Mouse (Mus musculus): Measurements from ENCODE around the gene Camta1. TPM values are rescaled to one million over a fixed set of nuclear protein-coding genes. Genes with fewer than 3 reads are reported as not detected.

The Camta1 gene
- polyA plus RNA-seq, 1 experiment from 2014 or later, result 86.8 TPM

DNA sequence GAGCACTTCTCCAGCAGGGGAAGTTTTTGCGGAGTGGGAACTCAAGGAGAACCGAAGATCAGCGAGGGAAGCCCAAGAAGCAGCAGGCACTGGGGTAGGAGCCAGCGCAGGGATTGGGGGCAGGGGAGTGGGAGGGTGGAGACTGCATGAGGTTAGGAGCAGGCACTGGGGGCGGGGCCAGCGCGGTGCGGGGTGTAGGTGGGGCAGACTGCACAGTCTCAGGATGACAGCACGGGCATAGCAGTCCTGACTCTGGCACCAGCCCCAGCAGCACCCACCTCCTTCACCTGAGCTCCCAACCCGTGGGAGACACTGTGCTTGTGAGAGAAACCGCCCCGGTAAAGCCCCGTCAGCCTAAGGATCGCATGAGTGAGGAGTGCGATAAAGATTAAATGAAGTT is 561.0 kb downstream of the Camta1 start:
- Histone ChIP-seq H3K36me3 (ENCODE audit: control insufficient read depth, insufficient read depth, low read length) (no peaks in the 10 kb centered on the region), H3K4me1 (ENCODE audit: control insufficient read depth, insufficient read depth, low read length) (peaks cover 22% of the 10 kb centered on the region), H3K4me3 (ENCODE audit: low read depth, low read length) (no peak overlapping the region), H3K9me3 (ENCODE audit: control insufficient read depth, low read depth, low read length) (no peaks in the 10 kb centered on the region), H3K9ac (replicated peaks; ENCODE audit: low read depth, low read length) (no peak overlapping the region), H3K27me3 (ENCODE audit: control insufficient read depth, insufficient read depth, low read length) (no peaks in the 10 kb centered on the region), H3K27ac (ENCODE audit: low read length) (no peak overlapping the region), H3K4me2 (replicated peaks; ENCODE audit: low read depth, low read length) (no peak overlapping the region)
- ATAC-seq (ENCODE audit: insufficient number of reproducible peaks, insufficient read depth, low FRiP score, low read depth), result peak; percentile 75; the same call in 1 of the 2 replicates
- 11% methylated on average over 15 of the region's 15 CpGs for WGBS

DNA sequence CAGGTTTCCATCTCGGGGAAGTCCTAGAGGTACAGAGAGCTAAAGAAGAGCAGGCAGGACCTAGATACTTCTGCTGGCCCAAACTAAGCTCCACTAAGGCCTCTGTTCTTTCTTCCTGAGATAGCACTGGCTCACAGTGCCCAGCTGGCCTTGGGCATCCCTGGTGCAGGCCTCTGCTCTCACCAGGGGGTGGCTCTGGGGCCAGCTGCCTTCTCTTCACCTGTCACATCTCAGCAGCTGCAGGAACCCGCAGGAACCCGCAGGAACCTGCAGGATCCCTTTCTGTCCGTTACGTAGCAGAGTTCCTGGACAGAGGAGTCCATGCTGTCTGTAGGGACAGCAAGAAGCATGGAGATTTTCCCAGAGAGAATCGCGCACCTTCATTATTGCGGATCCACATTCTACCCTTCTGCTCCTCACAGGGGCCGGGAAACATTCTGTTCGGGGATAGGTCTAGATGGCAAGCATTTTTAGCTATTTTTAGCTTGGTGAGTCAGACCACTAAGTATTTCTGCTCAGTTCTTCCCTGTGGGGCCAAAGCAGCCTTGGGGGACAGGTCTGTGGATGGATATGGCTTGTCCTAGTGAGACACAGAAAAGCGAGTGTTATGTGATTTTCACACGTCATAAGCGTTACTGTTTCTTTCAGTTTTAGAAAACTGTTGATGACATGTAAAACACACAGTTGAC is 566.0 kb downstream of the Camta1 start:
- no peak overlapping the region for H3K4me2 ChIP-seq (replicated peaks; ENCODE audit: low read depth, low read length)
- H3K9ac ChIP-seq (replicated peaks; ENCODE audit: low read depth, low read length), result no peak overlapping the region
- ATAC-seq (ENCODE audit: insufficient number of reproducible peaks, insufficient read depth, low FRiP score, low read depth), result no peak
- no peak overlapping the region for H3K27ac ChIP-seq (ENCODE audit: low read length)
- no peaks in the 10 kb centered on the region for H3K27me3 ChIP-seq (ENCODE audit: control insufficient read depth, insufficient read depth, low read length)
- WGBS, result 76% methylated on average over 13 of the region's 13 CpGs
- no peak overlapping the region for H3K4me3 ChIP-seq (ENCODE audit: low read depth, low read length)
- H3K36me3 ChIP-seq (ENCODE audit: control insufficient read depth, insufficient read depth, low read length), result no peaks in the 10 kb centered on the region
- peaks cover 7% of the 10 kb centered on the region; the same call in 1 of the 2 replicates for H3K4me1 ChIP-seq (ENCODE audit: control insufficient read depth, insufficient read depth, low read length)
- no peaks in the 10 kb centered on the region for H3K9me3 ChIP-seq (ENCODE audit: control insufficient read depth, low read depth, low read length)

DNA sequence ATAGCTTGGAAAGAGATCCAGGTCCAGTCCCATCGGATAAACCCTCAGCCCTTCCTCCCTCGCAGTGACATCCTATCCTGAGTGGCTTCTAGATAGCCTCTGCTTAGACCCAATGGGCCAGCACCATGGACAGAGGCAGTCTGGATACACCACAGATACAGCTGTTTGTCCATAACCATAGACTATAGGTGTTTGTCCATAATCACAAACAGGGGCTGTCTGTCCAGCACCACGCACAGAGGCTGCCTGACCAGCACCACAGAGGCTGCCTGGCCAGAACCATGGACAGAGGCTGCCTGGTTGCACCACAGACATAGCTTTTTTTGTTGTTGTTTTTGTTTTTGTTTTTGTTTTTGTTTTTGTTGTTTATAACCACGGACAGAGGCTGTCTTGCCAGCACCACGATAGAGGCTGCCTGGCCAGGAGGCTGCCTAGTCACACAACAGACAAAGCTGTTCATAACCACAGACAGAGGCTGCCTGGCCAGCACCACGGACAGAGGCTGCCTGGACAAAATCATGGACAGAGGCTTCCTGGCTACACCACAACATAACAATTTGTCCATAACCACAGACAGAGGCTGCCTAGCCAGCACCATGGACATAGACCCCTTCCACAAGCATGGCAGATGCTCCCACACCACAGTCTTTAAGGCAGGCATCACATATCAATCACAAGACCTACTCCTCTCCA is 572.6 kb downstream of the Camta1 start:
- H3K4me2 ChIP-seq (replicated peaks; ENCODE audit: low read depth, low read length), result no peak overlapping the region
- 52% methylated on average over 6 of the region's 6 CpGs for WGBS
- no peak for ATAC-seq (ENCODE audit: insufficient number of reproducible peaks, insufficient read depth, low FRiP score, low read depth)

DNA sequence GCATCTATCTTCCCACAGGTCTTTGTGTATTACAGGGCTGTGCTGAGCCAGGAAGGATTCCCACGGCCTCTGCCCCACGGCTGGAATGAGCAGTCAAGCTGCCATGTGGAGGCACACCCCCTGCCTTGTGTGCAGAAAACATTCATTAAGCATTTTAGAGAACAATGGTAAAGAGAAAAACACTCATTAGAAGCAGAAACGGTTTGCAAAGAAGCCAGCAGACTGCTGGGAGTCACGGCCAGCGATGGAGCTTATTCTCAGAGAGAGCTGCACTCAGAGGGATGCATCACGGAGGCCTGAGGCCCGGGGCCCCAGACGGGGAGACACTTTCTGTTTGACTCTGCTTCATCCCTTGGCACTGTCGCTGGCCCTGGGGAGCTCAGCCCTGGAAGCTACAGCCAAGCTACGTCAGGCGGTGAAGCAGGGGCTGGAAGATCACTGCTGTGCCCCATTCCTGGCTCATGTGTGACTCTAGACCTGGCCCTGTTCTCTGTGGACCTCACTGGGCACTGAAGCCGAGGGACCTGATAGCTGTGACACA is 575.7 kb downstream of the Camta1 start:
- H3K4me1 ChIP-seq (ENCODE audit: control insufficient read depth, insufficient read depth, low read length), result no peaks in the 10 kb centered on the region
- H3K27ac ChIP-seq (ENCODE audit: low read length), result no peak overlapping the region
- H3K27me3 ChIP-seq (ENCODE audit: control insufficient read depth, insufficient read depth, low read length), result no peaks in the 10 kb centered on the region
- no peaks in the 10 kb centered on the region for H3K36me3 ChIP-seq (ENCODE audit: control insufficient read depth, insufficient read depth, low read length)
- no peaks in the 10 kb centered on the region for H3K9me3 ChIP-seq (ENCODE audit: control insufficient read depth, low read depth, low read length)
- no peak overlapping the region for H3K9ac ChIP-seq (replicated peaks; ENCODE audit: low read depth, low read length)
- no peak for ATAC-seq (ENCODE audit: insufficient number of reproducible peaks, insufficient read depth, low FRiP score, low read depth)
- no peak overlapping the region for H3K4me2 ChIP-seq (replicated peaks; ENCODE audit: low read depth, low read length)
- no peak overlapping the region for H3K4me3 ChIP-seq (ENCODE audit: low read depth, low read length)
- 69% methylated on average over 12 of the region's 12 CpGs for WGBS

More for the DNA sequence above, 572.6 kb downstream of the Camta1 start:
- no peaks in the 10 kb centered on the region for H3K4me1 ChIP-seq (ENCODE audit: control insufficient read depth, insufficient read depth, low read length)
- H3K9ac ChIP-seq (replicated peaks; ENCODE audit: low read depth, low read length), result no peak overlapping the region
- no peak overlapping the region for H3K4me3 ChIP-seq (ENCODE audit: low read depth, low read length)
- no peak overlapping the region for H3K27ac ChIP-seq (ENCODE audit: low read length)
- H3K36me3 ChIP-seq (ENCODE audit: control insufficient read depth, insufficient read depth, low read length), result no peaks in the 10 kb centered on the region
- no peaks in the 10 kb centered on the region for H3K9me3 ChIP-seq (ENCODE audit: control insufficient read depth, low read depth, low read length)
- H3K27me3 ChIP-seq (ENCODE audit: control insufficient read depth, insufficient read depth, low read length), result no peaks in the 10 kb centered on the region

GRCm38 (mm10) chr4:151285432-151285831 is 576.2 kb downstream of the Camta1 start:
- WGBS, result 68% methylated on average over 3 of the region's 3 CpGs
- H3K36me3 ChIP-seq (ENCODE audit: control insufficient read depth, insufficient read depth, low read length), result no peaks in the 10 kb centered on the region
- no peak overlapping the region for H3K4me2 ChIP-seq (replicated peaks; ENCODE audit: low read depth, low read length)
- ATAC-seq (ENCODE audit: insufficient number of reproducible peaks, insufficient read depth, low FRiP score, low read depth), result no peak
- H3K4me3 ChIP-seq (ENCODE audit: low read depth, low read length), result no peak overlapping the region
- no peak overlapping the region for H3K9ac ChIP-seq (replicated peaks; ENCODE audit: low read depth, low read length)
- no peaks in the 10 kb centered on the region for H3K9me3 ChIP-seq (ENCODE audit: control insufficient read depth, low read depth, low read length)
- H3K27me3 ChIP-seq (ENCODE audit: control insufficient read depth, insufficient read depth, low read length), result no peaks in the 10 kb centered on the region
- H3K4me1 ChIP-seq (ENCODE audit: control insufficient read depth, insufficient read depth, low read length), result no peaks in the 10 kb centered on the region
- H3K27ac ChIP-seq (ENCODE audit: low read length), result no peak overlapping the region

DNA sequence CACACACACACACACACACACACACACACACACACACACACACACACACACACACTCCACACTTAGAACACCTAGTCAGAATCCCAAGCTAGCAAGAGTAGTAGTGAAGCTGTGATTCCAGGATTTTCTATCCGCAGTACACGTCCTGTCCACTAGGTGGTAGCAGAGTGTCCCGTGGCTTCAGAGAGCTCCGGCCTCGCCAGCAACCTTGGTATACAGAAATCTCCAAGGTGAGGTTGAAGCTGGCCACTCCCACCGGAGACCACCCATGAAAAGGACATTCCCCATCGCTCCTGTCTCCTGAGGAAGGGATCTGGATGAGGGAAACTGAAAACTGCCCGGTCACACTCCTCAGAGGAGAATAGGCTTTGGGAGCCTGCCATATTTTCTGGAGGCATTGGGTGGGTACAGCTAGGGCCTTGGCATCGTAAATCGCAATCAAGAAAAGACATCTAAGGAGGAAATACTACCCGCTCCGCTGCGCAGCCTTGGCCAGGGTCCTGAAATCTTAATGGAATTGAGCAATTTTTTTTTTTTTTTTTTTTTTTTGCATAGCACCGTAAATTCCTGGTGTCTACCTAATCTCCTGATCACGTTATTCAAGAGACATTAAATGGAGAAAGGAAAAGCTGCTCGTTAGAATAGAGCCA is 578.5 kb downstream of the Camta1 start:
- H3K27ac ChIP-seq (ENCODE audit: low read length), result no peak overlapping the region
- no peaks in the 10 kb centered on the region for H3K4me1 ChIP-seq (ENCODE audit: control insufficient read depth, insufficient read depth, low read length)
- H3K9me3 ChIP-seq (ENCODE audit: control insufficient read depth, low read depth, low read length), result no peaks in the 10 kb centered on the region
- no peak overlapping the region for H3K4me3 ChIP-seq (ENCODE audit: low read depth, low read length)
- no peaks in the 10 kb centered on the region for H3K27me3 ChIP-seq (ENCODE audit: control insufficient read depth, insufficient read depth, low read length)
- H3K4me2 ChIP-seq (replicated peaks; ENCODE audit: low read depth, low read length), result no peak overlapping the region
- H3K36me3 ChIP-seq (ENCODE audit: control insufficient read depth, insufficient read depth, low read length), result no peaks in the 10 kb centered on the region
- no peak overlapping the region for H3K9ac ChIP-seq (replicated peaks; ENCODE audit: low read depth, low read length)
- WGBS, result 26% methylated on average over 16 of the region's 16 CpGs
- no peak for ATAC-seq (ENCODE audit: insufficient number of reproducible peaks, insufficient read depth, low FRiP score, low read depth)

- WGBS, result 70% methylated on average over 14 of the region's 14 CpGs
- Histone ChIP-seq H3K4me3 (ENCODE audit: low read depth, low read length) (no peak overlapping the region), H3K9me3 (ENCODE audit: control insufficient read depth, low read depth, low read length) (no peaks in the 10 kb centered on the region), H3K36me3 (ENCODE audit: control insufficient read depth, insufficient read depth, low read length) (no peaks in the 10 kb centered on the region), H3K4me1 (ENCODE audit: control insufficient read depth, insufficient read depth, low read length) (no peaks in the 10 kb centered on the region), H3K9ac (replicated peaks; ENCODE audit: low read depth, low read length) (no peak overlapping the region), H3K4me2 (replicated peaks; ENCODE audit: low read depth, low read length) (no peak overlapping the region), H3K27me3 (ENCODE audit: control insufficient read depth, insufficient read depth, low read length) (no peaks in the 10 kb centered on the region), H3K27ac (ENCODE audit: low read length) (no peak overlapping the region)
- no peak for ATAC-seq (ENCODE audit: insufficient number of reproducible peaks, insufficient read depth, low FRiP score, low read depth)
Measured at GRCm38 (mm10) chr4:151282103-151282502, 579.6 kb downstream of the Camta1 start.

DNA sequence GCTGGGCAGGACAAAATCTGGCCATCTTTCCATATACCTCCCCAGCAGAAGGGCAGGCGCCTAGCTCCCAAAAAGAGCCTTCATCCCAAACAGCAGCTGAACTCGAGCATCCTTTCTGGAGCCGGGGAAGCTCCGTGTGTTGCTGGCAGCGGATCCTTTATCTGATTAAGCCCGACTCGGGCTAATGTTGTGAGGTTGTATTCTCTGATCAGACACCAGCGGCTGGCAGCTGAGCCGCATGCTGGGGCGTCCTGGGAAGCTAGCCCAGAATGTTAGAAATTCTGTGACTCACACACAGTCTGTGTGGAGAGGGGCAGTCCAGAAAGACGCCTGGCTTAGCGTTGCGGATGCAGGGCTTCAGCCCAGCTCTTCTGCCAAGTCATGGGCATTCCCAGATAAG is 586.4 kb downstream of the Camta1 start:
- Histone ChIP-seq H3K4me2 (replicated peaks; ENCODE audit: low read depth, low read length) (no peak overlapping the region), H3K27ac (ENCODE audit: low read length) (no peak overlapping the region), H3K4me3 (ENCODE audit: low read depth, low read length) (no peak overlapping the region), H3K9ac (replicated peaks; ENCODE audit: low read depth, low read length) (no peak overlapping the region), H3K9me3 (ENCODE audit: control insufficient read depth, low read depth, low read length) (no peaks in the 10 kb centered on the region), H3K4me1 (ENCODE audit: control insufficient read depth, insufficient read depth, low read length) (peaks cover 3% of the 10 kb centered on the region; the same call in 1 of the 2 replicates), H3K36me3 (ENCODE audit: control insufficient read depth, insufficient read depth, low read length) (no peaks in the 10 kb centered on the region), H3K27me3 (ENCODE audit: control insufficient read depth, insufficient read depth, low read length) (0 out of 2 replicates have a peak, but pooled peaks cover 3% of the 10 kb centered on the region)
- 60% methylated on average over 13 of the region's 13 CpGs for WGBS
- no peak for ATAC-seq (ENCODE audit: insufficient number of reproducible peaks, insufficient read depth, low FRiP score, low read depth)

Data from stomach, embryonic 14.5 days (tissue).